Mouse (Mus musculus): ENCODE measurements at regions not wholly inside any gene's neighbourhood (a gene's known extent, or its start where the extent isn't known, plus 50 kb on each side); places are given as distances from the start of the nearest gene placed in this dataset.

- TF ChIP-seq CTCF (IDR thresholded peaks at IDR 0.05; ENCODE audit: control insufficient read depth, insufficient read depth, insufficient read length) = no peak
- no peak for TF ChIP-seq MAX (IDR thresholded peaks at IDR 0.05)
- no peak for TF ChIP-seq MYOD1 (IDR thresholded peaks at IDR 0.05; ENCODE audit: control insufficient read depth, insufficient read length, low read depth)
Observed at GRCm38 (mm10) chr6:104055996-104056395, 436.6 kb upstream of the Cntn6 start.

All from C2C12 (cell line).